Mouse (Mus musculus): ENCODE measurements at regions not wholly inside any gene's neighbourhood (a gene's known extent, or its start where the extent isn't known, plus 50 kb on each side); places are given as distances from the start of the nearest gene placed in this dataset.

GRCm38 (mm10) chr12:21507080-21507479 lies 89.6 kb upstream of the Ywhaq start:
- TF ChIP-seq CTCF (IDR thresholded peaks at IDR 0.05; ENCODE audit: borderline replicate concordance, insufficient read depth, low read depth, low read length): no peak
- TF ChIP-seq POLR2A (IDR thresholded peaks at IDR 0.05; ENCODE audit: borderline replicate concordance, insufficient read depth, low read length): no peak

Measured in cerebellum, adult 2 months (tissue).